Mouse (Mus musculus) cerebellum, adult (tissue): ENCODE measurements at regions not wholly inside any gene's neighbourhood (a gene's known extent, or its start where the extent isn't known, plus 50 kb on each side); places are given as distances from the start of the nearest gene placed in this dataset.

Source experiments
- ATAC-seq: cut with Nextera tagmentation; 2 replicates; pipeline ENCODE4 v1.9.2; 2017; ENCODE audit warnings: mild to moderate bottlenecking, moderate library complexity, mixed read lengths; ENCODE audit not compliant: insufficient number of reproducible peaks, low FRiP score, low TSS enrichment

GRCm38 (mm10) chr16:97297140-97297539 lies 59.4 kb upstream of the Bace2 start:
- no peak for ATAC-seq

GRCm38 (mm10) chr16:97304156-97304735 lies 52.3 kb upstream of the Bace2 start:
- ATAC-seq: no peak
